Mouse (Mus musculus): ENCODE measurements around the gene Fam229b. TPM values are rescaled to one million over a fixed set of nuclear protein-coding genes. Genes with fewer than 3 reads are reported as not detected.

The Fam229b gene
- polyA plus RNA-seq, 1 experiment: 1.6 TPM

- Histone ChIP-seq H3K36me3 (ENCODE audit: control insufficient read depth, insufficient read depth, low read length) (no peaks in the 10 kb centered on the region), H3K27ac (ENCODE audit: control insufficient read depth, insufficient read depth, low read length) (no peak overlapping the region), H3K4me1 (replicated peaks; ENCODE audit: control insufficient read depth, insufficient read depth, low read length) (no peaks in the 10 kb centered on the region), H3K27me3 (ENCODE audit: control insufficient read depth, insufficient read depth, low read length) (no peaks in the 10 kb centered on the region), H3K4me3 (ENCODE audit: control insufficient read depth, insufficient read depth, low read length) (no peak overlapping the region)
- WGBS: 77% methylated on average over 4 of the region's 4 CpGs
- TF ChIP-seq POLR2A (IDR thresholded peaks at IDR 0.05; ENCODE audit: control insufficient read depth, extremely low read depth, insufficient read depth, low read length, poor library complexity): no peak
- TF ChIP-seq CTCF (IDR thresholded peaks at IDR 0.05; ENCODE audit: borderline replicate concordance, control insufficient read depth, extremely low read depth, insufficient read depth, low read length, poor library complexity): no peak
- DNase-seq: no peak
Measured at GRCm38 (mm10) chr10:39072048-39072447, 61.7 kb downstream of the Fam229b start.

Other genes starting within 250 kb of the Fam229b start
- gene Lama4, start 168.4 kb downstream of the Fam229b start, polyA plus RNA-seq (2012; rRNA removed): 5.6 and 6.6 TPM in 2 replicates
- gene Tube1, start 62 bp upstream of the Fam229b start, polyA plus RNA-seq (2012; rRNA removed): 113 and 120 TPM in 2 replicates
- not detected in 2 replicates for gene Ccn6, start 29.9 kb upstream of the Fam229b start, polyA plus RNA-seq (2012; rRNA removed)
- 74.6 and 76.1 TPM in 2 replicates for gene Fyn, start 234.9 kb upstream of the Fam229b start, polyA plus RNA-seq (2012; rRNA removed)